Mouse (Mus musculus) forebrain, postnatal 0 days (tissue): ENCODE data around the gene Olfr568. TPM values are rescaled to one million over a fixed set of nuclear protein-coding genes. Genes with fewer than 3 reads are reported as not detected.

Source experiments
- ATAC-seq: fragments of 200-750 bp; cut with Nextera tagmentation; 2 replicates; pipeline ENCODE4 v1.8.0; 2017; ENCODE audit warnings: mild to moderate bottlenecking, moderate library complexity
- DNase-seq: peaks from one replicate; pipeline ENCODE4 v3.0.0-alpha.2; 2015
- H3K27ac ChIP-seq: fragments of 300-500 bp; sonication (generic); 2 replicates; pipeline ENCODE4 v1.5.1; 2014; ENCODE audit warnings: low read depth, mild to moderate bottlenecking, antibody characterized with exemption, low read length, moderate library complexity, mixed read lengths
- H3K27me3 ChIP-seq: fragments of 300-500 bp; sonication (generic); 2 replicates; pipeline ENCODE4 v1.6.1; 2014; ENCODE audit warnings: mild to moderate bottlenecking, low read length, mixed read lengths; ENCODE audit not compliant: insufficient read depth
- H3K36me3 ChIP-seq: fragments of 300-500 bp; sonication (generic); 2 replicates; pipeline ENCODE4 v1.6.1; 2014; ENCODE audit warnings: mild to moderate bottlenecking, moderate library complexity; ENCODE audit not compliant: insufficient read depth
- H3K4me1 ChIP-seq: fragments of 300-500 bp; sonication (generic); 2 replicates; pipeline ENCODE4 v1.6.1; 2014; ENCODE audit warnings: antibody characterized with exemption; ENCODE audit not compliant: insufficient read depth
- H3K4me2 ChIP-seq: fragments of 300-500 bp; sonication (generic); 2 replicates; pipeline ENCODE4 v1.6.1; 2014; ENCODE audit warnings: low read depth, mild to moderate bottlenecking, moderate library complexity
- H3K4me3 ChIP-seq: fragments of 300-500 bp; sonication (generic); 2 replicates; pipeline ENCODE4 v1.5.1; 2014; ENCODE audit warnings: low read depth, low read length, mixed read lengths
- H3K9ac ChIP-seq: fragments of 300-500 bp; sonication (generic); 2 replicates; pipeline ENCODE4 v1.6.1; 2014; ENCODE audit warnings: mild to moderate bottlenecking
- H3K9me3 ChIP-seq: fragments of 300-500 bp; sonication (generic); 2 replicates; pipeline ENCODE4 v1.6.1; 2016; ENCODE audit warnings: low read length
- CTCF ChIP-seq: sonication (generic); IDR thresholded peaks from 2 replicates; pipeline ENCODE4 v1.5.1; 2016; ENCODE audit warnings: antibody characterized with exemption, control low read depth, low read depth
- WGBS: fragments of 180-500 bp; shearing (Covaris S2); extraction: QIAGEN DNeasy Blood & Tissue Kit; methylation state at CpG from one replicate; pipeline ENCODE4 v1.1.7; 2014; 5-methylcytosine and 5-hydroxymethylcytosine counted together
- polyA plus RNA-seq: library from polyadenylated mRNA; unstranded; fragments of >200 nt; fragmentation: Nextera tagmentation; extraction: Ambion mirVana; gene quantifications from 2 replicates; pipeline ENCODE4 v1.2.1, GENCODE M21; 2015
- total RNA-seq: library from RNA; depleted of rRNA; stranded (reverse); fragments of >200 nt; gene quantifications from 2 replicates; pipeline ENCODE4 v1.2.3, GENCODE M21; 2014; rRNA removed

Olfr568 gene
- total RNA-seq, result not detected in 2 replicates
- not detected in 2 replicates for polyA plus RNA-seq

GRCm38 (mm10) chr7:102876822-102877221, at the start of gene Olfr568:
Gene Olfr568, plus strand, starts transcription at chr7:102877122.
- no peak within 1 kb of the TSS for H3K9ac ChIP-seq
- H3K9me3 ChIP-seq, result no peaks in the 10 kb centered on the region
- H3K4me1 ChIP-seq, result no peaks in the 10 kb centered on the region
- H3K4me3 ChIP-seq, result no peak within 1 kb of the TSS
- H3K36me3 ChIP-seq, result no peaks in the 10 kb centered on the region
- no peak within 1 kb of the TSS for H3K4me2 ChIP-seq
- ATAC-seq (no peak), DNase-seq (no peak)
- H3K27ac ChIP-seq, result no peak within 1 kb of the TSS
- H3K27me3 ChIP-seq, result no peaks in the 10 kb centered on the region
- no peak for TF ChIP-seq CTCF

DNA sequence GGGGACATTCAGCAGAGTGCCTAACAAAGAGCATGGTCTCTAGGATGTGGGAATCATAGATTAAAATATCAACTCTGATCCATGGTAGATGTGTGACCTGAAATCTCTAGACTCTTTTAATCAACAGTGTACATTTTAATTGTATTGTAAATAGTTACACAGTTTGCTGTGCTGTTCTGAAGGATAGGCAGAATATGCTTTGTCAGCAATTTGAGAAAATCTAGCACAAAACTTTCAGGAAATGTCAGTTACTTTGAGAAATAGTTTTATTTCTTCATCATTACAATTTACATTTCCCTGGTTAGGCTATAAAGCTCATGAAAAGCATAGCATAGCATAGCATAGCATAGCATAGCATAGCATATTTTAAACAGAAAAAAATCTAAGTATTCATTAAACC, 21.1 kb upstream of the Olfr568 start:
- no peaks in the 10 kb centered on the region for H3K4me1 ChIP-seq
- ATAC-seq (no peak), DNase-seq (no peak)
- no peak for TF ChIP-seq CTCF
- no peaks in the 10 kb centered on the region for H3K36me3 ChIP-seq
- H3K9ac ChIP-seq, result no peak overlapping the region
- H3K4me2 ChIP-seq, result no peak overlapping the region
- no peaks in the 10 kb centered on the region for H3K27me3 ChIP-seq
- no peaks in the 10 kb centered on the region for H3K9me3 ChIP-seq
- H3K4me3 ChIP-seq, result no peak overlapping the region
- H3K27ac ChIP-seq, result no peak overlapping the region

DNA sequence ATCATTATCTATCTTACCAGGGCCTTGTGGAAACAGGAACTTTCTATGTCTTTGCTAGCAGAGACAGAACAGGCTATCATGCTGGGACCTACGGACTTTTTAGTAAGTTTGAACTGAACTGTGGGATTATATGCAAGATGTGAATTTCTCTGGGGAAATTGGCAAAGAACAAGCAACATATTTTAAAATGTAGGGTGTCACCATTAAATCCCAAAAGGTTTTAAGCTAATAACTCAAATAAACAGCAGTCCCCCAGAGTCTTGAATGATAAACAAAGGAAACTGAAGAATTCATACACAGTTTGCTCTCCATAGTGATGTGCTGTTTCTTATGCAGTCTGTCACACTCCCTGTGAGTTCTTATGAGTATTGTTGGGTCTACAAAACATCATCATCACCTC, 18.3 kb upstream of the Olfr568 start, which contains the start of gene Olfr566:
Gene Olfr566 (minus strand): TSS at position 101 of the 400 bp plus-strand sequence.
- H3K4me1 ChIP-seq, result no peaks in the 10 kb centered on the region
- H3K9ac ChIP-seq, result no peak within 1 kb of the TSS
- H3K27me3 ChIP-seq, result no peaks in the 10 kb centered on the region
- no peak within 1 kb of the TSS for H3K4me2 ChIP-seq
- 88% methylated on average over 1 of the region's 1 CpGs for WGBS
- ATAC-seq (no peak), DNase-seq (no peak)
- no peaks in the 10 kb centered on the region for H3K9me3 ChIP-seq
- no peak within 1 kb of the TSS for H3K4me3 ChIP-seq
- no peaks in the 10 kb centered on the region for H3K36me3 ChIP-seq
- TF ChIP-seq CTCF, result no peak
- no peak within 1 kb of the TSS for H3K27ac ChIP-seq

DNA sequence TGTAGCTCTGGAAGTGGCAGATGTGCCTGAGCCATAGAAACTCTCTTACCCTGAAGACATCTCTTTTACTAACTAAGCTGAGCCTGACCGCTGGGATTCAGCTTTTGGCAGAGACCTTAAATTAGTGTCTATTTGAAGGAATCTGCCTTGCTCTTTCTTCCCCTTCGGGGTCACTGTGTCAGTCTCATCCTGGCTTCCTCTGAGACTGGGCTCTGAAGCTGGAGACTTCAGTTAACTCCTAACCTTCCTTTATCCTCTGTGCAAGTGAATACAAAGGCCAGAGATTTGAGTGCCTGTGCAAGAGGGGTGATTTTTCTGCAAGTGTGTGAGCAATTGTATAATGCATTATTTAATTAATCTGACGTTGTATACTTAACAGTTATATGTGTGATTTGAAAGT, 13.9 kb downstream of the Olfr568 start, which contains the start of gene Olfr569:
Gene Olfr569 (minus strand): TSS at position 101 of the 400 bp plus-strand sequence.
- ATAC-seq, result no peak
- whole genome bisulfite sequencing, result 75% methylated on average over 3 of the region's 3 CpGs
- Histone ChIP-seq H3K9me3 (no peaks in the 10 kb centered on the region), H3K4me3 (no peak within 1 kb of the TSS), H3K27ac (no peak within 1 kb of the TSS), H3K4me2 (no peak within 1 kb of the TSS), H3K27me3 (no peaks in the 10 kb centered on the region), H3K9ac (no peak within 1 kb of the TSS), H3K4me1 (no peaks in the 10 kb centered on the region), H3K36me3 (no peaks in the 10 kb centered on the region)
- no peak for DNase-seq
- no peak for TF ChIP-seq CTCF

- no peak for DNase-seq
- Histone ChIP-seq H3K9ac (no peak overlapping the region), H3K27ac (no peak overlapping the region), H3K36me3 (no peaks in the 10 kb centered on the region), H3K9me3 (no peaks in the 10 kb centered on the region), H3K4me2 (no peak overlapping the region), H3K4me1 (no peaks in the 10 kb centered on the region), H3K27me3 (no peaks in the 10 kb centered on the region), H3K4me3 (no peak overlapping the region)
- peak; percentile 48; the same call in 1 of the 2 replicates for ATAC-seq
- no peak for TF ChIP-seq CTCF
- 34% methylated on average over 1 of the region's 1 CpGs for WGBS
These were observed 38.3 kb downstream of the Olfr568 start for GRCm38 (mm10) chr7:102915261-102915660.

DNA sequence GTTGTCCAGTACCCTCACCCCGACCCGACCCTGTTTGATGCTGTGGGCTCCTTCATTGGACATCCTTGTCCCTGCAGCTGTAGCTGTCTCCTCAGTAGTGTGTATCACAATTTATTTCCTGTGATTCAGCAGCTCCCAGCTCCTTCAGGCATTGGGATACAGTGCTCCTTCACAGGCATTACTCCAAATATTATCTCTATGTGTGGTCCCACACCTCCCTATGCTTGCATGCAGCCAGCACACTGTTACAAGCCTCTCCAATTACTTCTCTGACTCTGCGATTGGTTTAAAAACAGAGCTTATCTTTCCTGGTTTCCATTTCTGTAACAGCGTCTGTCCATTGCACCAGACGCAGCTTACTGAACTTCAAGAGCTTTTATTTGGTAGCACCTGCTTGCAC, 39.5 kb downstream of the Olfr568 start:
- WGBS, result 80% methylated on average over 5 of the region's 5 CpGs
- DNase-seq (no peak), ATAC-seq (peak; percentile 25; the same call in 1 of the 2 replicates)
- Histone ChIP-seq H3K9ac (no peak overlapping the region), H3K27ac (no peak overlapping the region), H3K9me3 (no peaks in the 10 kb centered on the region), H3K4me1 (no peaks in the 10 kb centered on the region), H3K4me2 (no peak overlapping the region), H3K27me3 (no peaks in the 10 kb centered on the region), H3K36me3 (no peaks in the 10 kb centered on the region), H3K4me3 (no peak overlapping the region)
- TF ChIP-seq CTCF, result no peak

DNA sequence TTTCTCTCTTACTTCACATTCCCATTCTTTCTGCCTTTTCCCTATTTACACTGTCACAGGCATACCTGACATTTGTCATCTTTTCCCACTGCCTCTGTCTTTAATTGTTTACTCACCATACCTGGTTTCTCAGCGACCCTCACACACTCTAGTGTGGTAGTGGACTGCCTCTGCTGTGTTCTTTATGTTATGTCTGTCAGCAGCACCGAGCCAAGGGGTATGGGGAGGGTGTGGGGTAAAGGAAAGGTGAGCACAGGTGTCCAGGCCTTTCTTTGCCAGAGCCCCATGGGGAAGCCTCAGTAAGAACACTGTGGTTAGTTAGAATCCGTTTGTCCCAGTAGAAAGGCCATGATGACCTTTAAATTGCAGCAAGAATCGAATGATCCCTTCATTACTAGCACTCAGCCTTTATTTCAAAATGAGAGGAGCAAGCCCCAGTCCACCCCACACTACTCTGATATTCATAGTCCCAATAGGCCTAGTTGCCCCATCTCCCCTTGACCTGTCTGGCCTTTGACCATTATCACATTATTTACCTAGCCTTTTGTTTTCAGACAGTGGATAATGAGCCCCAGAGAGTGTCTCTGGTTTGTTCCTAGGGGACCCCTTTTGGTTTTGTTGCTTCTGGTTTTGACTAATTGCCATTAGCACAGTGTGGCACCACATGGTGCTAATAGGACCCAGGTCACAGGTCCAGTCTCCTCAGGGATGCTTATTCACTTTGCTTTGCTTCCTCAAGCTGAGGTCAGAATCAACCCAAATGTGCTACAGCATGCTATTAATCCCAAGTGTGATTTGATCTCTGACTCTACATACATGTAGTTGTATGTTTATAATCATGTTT, 40.3 kb downstream of the Olfr568 start, which contains the start of gene Olfr571:
Gene Olfr571 (minus strand): TSS at position 505 of the 844 bp plus-strand sequence.
- no peak within 1 kb of the TSS for H3K4me3 ChIP-seq
- no peaks in the 10 kb centered on the region for H3K4me1 ChIP-seq
- TF ChIP-seq CTCF, result no peak
- no peak within 1 kb of the TSS for H3K27ac ChIP-seq
- H3K9ac ChIP-seq, result no peak within 1 kb of the TSS
- no peaks in the 10 kb centered on the region for H3K36me3 ChIP-seq
- no peaks in the 10 kb centered on the region for H3K27me3 ChIP-seq
- 66% methylated on average over 4 of the region's 4 CpGs for WGBS
- H3K9me3 ChIP-seq, result no peaks in the 10 kb centered on the region
- DNase-seq, result no peak
- no peak for ATAC-seq
- no peak within 1 kb of the TSS for H3K4me2 ChIP-seq
